Mouse (Mus musculus) left cerebral cortex, postnatal 4 days (tissue): ENCODE measurements at regions not wholly inside any gene's neighbourhood (a gene's known extent, or its start where the extent isn't known, plus 50 kb on each side); places are given as distances from the start of the nearest gene placed in this dataset.

ENCODE experiments used
- DNase-seq: peaks from one replicate; pipeline ENCODE4 v3.0.0-alpha.2; 2022
- intact Hi-C: fragments of 180-260 bp; cut with DNase I; formaldehyde crosslinking; loops from one replicate; pipeline ENCODE4 v1.15.1; 2025

GRCm38 (mm10) chr1:69470614-69471250 lies 216.3 kb downstream of the Ikzf2 start:
- intact Hi-C loops: no loop called here
- DNase-seq: no peak

- intact Hi-C loops: no loop called here
- no peak for DNase-seq
Measured at GRCm38 (mm10) chr1:69469158-69469901, 217.7 kb downstream of the Ikzf2 start.

GRCm38 (mm10) chr1:69466534-69467275 lies 220.3 kb downstream of the Ikzf2 start:
- no peak for DNase-seq
- intact Hi-C loops: no loop called here

- no peak for DNase-seq
- intact Hi-C loops: no loop called here
Measured at GRCm38 (mm10) chr1:69461191-69461590, 225.9 kb downstream of the Ikzf2 start.

GRCm38 (mm10) chr1:69459899-69460298 lies 227.1 kb downstream of the Ikzf2 start:
- DNase-seq: no peak
- intact Hi-C loops: no loop called here

- intact Hi-C loops: no loop called here
- no peak for DNase-seq
Measured at GRCm38 (mm10) chr1:69457471-69457870, 229.6 kb downstream of the Ikzf2 start.

- DNase-seq: no peak
- intact Hi-C loops: no loop called here
Measured at GRCm38 (mm10) chr1:69453991-69454390, 233.1 kb downstream of the Ikzf2 start.

- intact Hi-C loops: no loop called here
- no peak for DNase-seq
Measured at GRCm38 (mm10) chr1:69452910-69453309, 234.1 kb downstream of the Ikzf2 start.

- intact Hi-C loops: no loop called here
- DNase-seq: no peak
Measured at GRCm38 (mm10) chr1:69450455-69450854, 236.6 kb downstream of the Ikzf2 start.

GRCm38 (mm10) chr1:69447276-69447675 lies 239.8 kb downstream of the Ikzf2 start:
- intact Hi-C loops: no loop called here
- no peak for DNase-seq

GRCm38 (mm10) chr1:69444722-69445121 lies 242.3 kb downstream of the Ikzf2 start:
- intact Hi-C loops: no loop called here
- DNase-seq: no peak

- no peak for DNase-seq
- intact Hi-C loops: no loop called here
Measured at GRCm38 (mm10) chr1:69443466-69443865, 243.6 kb downstream of the Ikzf2 start.

GRCm38 (mm10) chr1:69440564-69441334 lies 246.3 kb downstream of the Ikzf2 start:
- DNase-seq: no peak
- intact Hi-C loops: no loop called here

GRCm38 (mm10) chr1:69437042-69437441 lies 250.0 kb downstream of the Ikzf2 start:
- no peak for DNase-seq
- intact Hi-C loops: no loop called here

GRCm38 (mm10) chr1:69433655-69434357 lies 253.2 kb downstream of the Ikzf2 start:
- intact Hi-C loops: no loop called here
- no peak for DNase-seq

GRCm38 (mm10) chr1:69430683-69431407 lies 256.2 kb downstream of the Ikzf2 start:
- no peak for DNase-seq
- intact Hi-C loops: no loop called here

GRCm38 (mm10) chr1:69429632-69430031 lies 257.4 kb downstream of the Ikzf2 start:
- intact Hi-C loops: no loop called here
- no peak for DNase-seq

- intact Hi-C loops: no loop called here
- DNase-seq: no peak
Measured at GRCm38 (mm10) chr1:69397676-69398075, 289.4 kb downstream of the Ikzf2 start.

GRCm38 (mm10) chr1:69382374-69382773 lies 274.5 kb upstream of the Erbb4 start:
- no peak for DNase-seq
- intact Hi-C loops: no loop called here

- intact Hi-C loops: no loop called here
- DNase-seq: no peak
Measured at GRCm38 (mm10) chr1:69379741-69380140, 271.9 kb upstream of the Erbb4 start.
